Comparison of ENCODE assay signal across 27 mouse cellular contexts in genomic region chr19:21425391-21425790, GRCm38 (mm10). TPM values are rescaled to one million over a fixed set of nuclear protein-coding genes. Genes with fewer than 3 reads are reported as not detected.
DNase-seq lines count a peak whose midpoint lies in the region; ATAC-seq and TF ChIP-seq lines count a peak whose summit lies in the region.
"Had no signal": no experiment of that assay in that cellular context is flagged by ENCODE, and none has a peak within 500 bp of the region (broad histone marks: within the 10 kb centered on the region; RNA-seq: fewer than 3 reads in every experiment).

No protein-coding gene starts in this region.

- no peaks in the 10 kb centered on the region for H3K36me3 ChIP-seq in forebrain, postnatal 0 days (ENCODE audit: insufficient read depth)
- no peaks in the 10 kb centered on the region for H3K36me3 ChIP-seq in forebrain, embryonic 14.5 days (ENCODE audit: control insufficient read depth, insufficient read depth, low read length)
- peaks cover 0 to 30% of the 10 kb centered on the region in 2 experiments; a peak in 2 of 4 replicates for H3K36me3 ChIP-seq in MEL (ENCODE audit: control insufficient read depth in 1 of 2, insufficient read depth in 2 of 2, low read length in 2 of 2)
- H3K36me3 ChIP-seq: embryonic facial prominence, embryonic 12.5 days; embryonic facial prominence, embryonic 15.5 days; forebrain, embryonic 15.5 days; heart, embryonic 12.5 days; heart, embryonic 15.5 days; hindbrain, embryonic 10.5 days had no signal

- peak; percentile 20; the same call in 1 of the 2 replicates for ATAC-seq in forebrain, postnatal 0 days
- ATAC-seq in forebrain, embryonic 14.5 days = no peak
- ATAC-seq: forebrain, embryonic 15.5 days; hindbrain, postnatal 0 days; inflammation-experienced regulatory T-cells, adult 6 months; Patski had no signal

- no peak for TF ChIP-seq EP300 in MEL (IDR thresholded peaks at IDR 0.05; ENCODE audit: low read depth in 1 of 2, low read length in 2 of 2)

- no peaks in the 10 kb centered on the region for H3K9me3 ChIP-seq in forebrain, postnatal 0 days (ENCODE audit: low read length)
- no peaks in the 10 kb centered on the region for H3K9me3 ChIP-seq in forebrain, embryonic 14.5 days (replicated peaks; ENCODE audit: control insufficient read depth, low read length)
- no peaks in the 10 kb centered on the region for H3K9me3 ChIP-seq in MEL (replicated peaks; ENCODE audit: insufficient read depth, low read length)
- H3K9me3 ChIP-seq: embryonic facial prominence, embryonic 12.5 days; embryonic facial prominence, embryonic 15.5 days; forebrain, embryonic 15.5 days; heart, embryonic 12.5 days; heart, embryonic 15.5 days; hindbrain, embryonic 10.5 days had no signal

- no peak for TF ChIP-seq CTCF in forebrain, postnatal 0 days (IDR thresholded peaks at IDR 0.05; ENCODE audit: low read depth)
- TF ChIP-seq CTCF in MEL (IDR thresholded peaks at IDR 0.05 in 2 of 3, conservative IDR thresholded peaks at IDR 0.05 in 1 of 3; ENCODE audit: control insufficient read depth in 1 of 3, insufficient read depth in 1 of 3, low read depth in 2 of 3, low read length in 3 of 3, poor library complexity in 1 of 3, severe bottlenecking in 1 of 3) = no peak

- H3K27ac ChIP-seq in forebrain, postnatal 0 days (ENCODE audit: low read depth, low read length) = no peak overlapping the region
- no peak overlapping the region for H3K27ac ChIP-seq in forebrain, embryonic 14.5 days (ENCODE audit: low read depth, low read length)
- no peak overlapping the region for H3K27ac ChIP-seq in MEL (ENCODE audit: control insufficient read depth, low read depth, low read length)
- H3K27ac ChIP-seq: embryonic facial prominence, embryonic 12.5 days; embryonic facial prominence, embryonic 15.5 days; forebrain, embryonic 15.5 days; heart, embryonic 15.5 days; hindbrain, embryonic 10.5 days; hindbrain, embryonic 14.5 days; hindbrain, postnatal 0 days had no signal

- H3K4me1 ChIP-seq in forebrain, postnatal 0 days (ENCODE audit: insufficient read depth) = no peaks in the 10 kb centered on the region
- H3K4me1 ChIP-seq in forebrain, embryonic 14.5 days (ENCODE audit: control insufficient read depth, insufficient read depth, low read length) = no peaks in the 10 kb centered on the region
- H3K4me1 ChIP-seq in MEL (ENCODE audit: control insufficient read depth in 1 of 2, insufficient read depth in 2 of 2, low read length in 2 of 2) = peaks cover 17 to 28% of the 10 kb centered on the region in 2 experiments
- H3K4me1 ChIP-seq: embryonic facial prominence, embryonic 12.5 days; embryonic facial prominence, embryonic 15.5 days; forebrain, embryonic 15.5 days; heart, embryonic 12.5 days; heart, embryonic 15.5 days had no signal

- H3K9ac ChIP-seq in forebrain, postnatal 0 days = no peak overlapping the region
- H3K9ac ChIP-seq in forebrain, embryonic 14.5 days (ENCODE audit: low read length) = no peak overlapping the region
- H3K9ac ChIP-seq in MEL (ENCODE audit: control insufficient read depth, low read depth, low read length, poor library complexity, severe bottlenecking) = no peak overlapping the region
- H3K9ac ChIP-seq: embryonic facial prominence, embryonic 12.5 days; embryonic facial prominence, embryonic 15.5 days; forebrain, embryonic 15.5 days; heart, embryonic 12.5 days; heart, embryonic 15.5 days; hindbrain, embryonic 14.5 days had no signal

- no peak overlapping the region for H3K4me3 ChIP-seq in forebrain, postnatal 0 days (ENCODE audit: low read depth, low read length)
- no peak overlapping the region for H3K4me3 ChIP-seq in forebrain, embryonic 14.5 days (ENCODE audit: low read depth, low read length)
- no peak overlapping the region for H3K4me3 ChIP-seq in MEL (ENCODE audit: control insufficient read depth in 1 of 2, insufficient read depth in 1 of 2, low read depth in 2 of 2, low read length in 2 of 2)
- H3K4me3 ChIP-seq: embryonic facial prominence, embryonic 12.5 days; embryonic facial prominence, embryonic 15.5 days; forebrain, embryonic 15.5 days; heart, embryonic 12.5 days; heart, embryonic 15.5 days; hindbrain, embryonic 10.5 days had no signal

- WGBS in forebrain, postnatal 0 days = 76% methylated on average over 4 of the region's 4 CpGs
- 96% methylated on average over 4 of the region's 4 CpGs for WGBS in forebrain, embryonic 14.5 days

- H3K4me2 ChIP-seq in forebrain, postnatal 0 days (ENCODE audit: low read depth) = no peak overlapping the region
- H3K4me2 ChIP-seq in forebrain, embryonic 14.5 days (ENCODE audit: low read length) = no peak overlapping the region
- H3K4me2 ChIP-seq: embryonic facial prominence, embryonic 12.5 days; embryonic facial prominence, embryonic 15.5 days; forebrain, embryonic 15.5 days; heart, embryonic 12.5 days; heart, embryonic 15.5 days; hindbrain, embryonic 14.5 days had no signal

- no peak for TF ChIP-seq POLR2A in MEL (IDR thresholded peaks at IDR 0.05; ENCODE audit: control insufficient read depth in 1 of 2, insufficient read depth in 1 of 2, low read depth in 1 of 2, low read length in 2 of 2, poor library complexity in 1 of 2)

- intact Hi-C loops in left cerebral cortex, postnatal 14 days (cut with DNase I) = loop anchor here (5.0 kb wide), 1 partner anchor 102 kb away; no protein-coding TSS in a partner anchor

- TF ChIP-seq RAD21 in MEL (IDR thresholded peaks at IDR 0.05; ENCODE audit: low read depth, low read length) = no peak

- no peak for DNase-seq in forebrain, postnatal 0 days
- no peak for DNase-seq in forebrain, embryonic 14.5 days (ENCODE audit: low spot score)
- DNase-seq in left cerebral cortex, postnatal 14 days (ENCODE audit: low spot score in 2 of 2) = peak; percentile 33 to 48
- no peak for DNase-seq in left cerebral cortex, adult 18-20 months (ENCODE audit: low spot score in 2 of 2)
- no peak for DNase-seq in MEL (ENCODE audit: low read depth, low spot score)
- DNase-seq in kidney, postnatal 25 days = no peak
- DNase-seq: adrenal gland, postnatal 10 days; adrenal gland, postnatal 36 days; cerebellum, adult 11 months; cerebellum, adult 2 months; cerebellum, adult 9-11 months; cerebellum, postnatal 25 days; gastrocnemius, postnatal 25 days; heart, adult 18-20 months; heart, postnatal 10 days; heart, postnatal 36 days had no signal

- no peaks in the 10 kb centered on the region for H3K79me2 ChIP-seq in MEL (ENCODE audit: control insufficient read depth, insufficient read depth, low read length, poor library complexity)

- no peaks in the 10 kb centered on the region for H3K27me3 ChIP-seq in forebrain, postnatal 0 days (ENCODE audit: insufficient read depth, low read length)
- no peaks in the 10 kb centered on the region for H3K27me3 ChIP-seq in forebrain, embryonic 14.5 days (replicated peaks; ENCODE audit: control insufficient read depth, insufficient read depth, low read length)
- H3K27me3 ChIP-seq in MEL (ENCODE audit: control insufficient read depth in 1 of 2, insufficient read depth in 2 of 2, low read length in 2 of 2) = no peaks in the 10 kb centered on the region
- H3K27me3 ChIP-seq: embryonic facial prominence, embryonic 12.5 days; embryonic facial prominence, embryonic 15.5 days; forebrain, embryonic 15.5 days; heart, embryonic 12.5 days; heart, embryonic 15.5 days had no signal

TF ChIP-seq in MEL, 35 proteins besides CTCF, POLR2A, EP300 and RAD21:
- TF ChIP-seq ETS1 (IDR thresholded peaks at IDR 0.05; ENCODE audit: low read depth, low read length) = no peak
- peak; percentile 44 for TF ChIP-seq ZNF384 (IDR thresholded peaks at IDR 0.05; ENCODE audit: low read depth, low read length)

RNA-seq across cellular contexts. Expression of gene Gda, which starts 47.9 kb away (rescaled TPM):
- total RNA-seq in forebrain, postnatal 0 days (2014; rRNA removed) = 49.6 and 50.6 TPM in 2 replicates
- polyA plus RNA-seq in forebrain, postnatal 0 days (2015; fragmentation: Nextera tagmentation; extraction: Ambion mirVana) = 3.3 and 9.7 TPM in 2 replicates
- 0.79 and 1.5 TPM in 2 replicates for polyA plus RNA-seq in forebrain, embryonic 14.5 days (2014; fragmentation: Nextera tagmentation; extraction: Ambion mirVana)
- total RNA-seq in left cerebral cortex, postnatal 14 days (2021) = 100 to 1,000 TPM; 246 to 253 TPM
- total RNA-seq in left cerebral cortex, adult 18-20 months (2021) = 100 to 1,000 TPM; 151 to 171 TPM
- total RNA-seq in MEL (2012; rRNA removed) = 2.6 and 2.9 TPM in 2 replicates
- polyA plus RNA-seq in MEL (2012; ENCODE audit: insufficient read depth in 1 of 2, insufficient read length in 2 of 2, low read depth in 1 of 2, low replicate concordance in 2 of 2, missing spikeins in 1 of 2) = under 1 TPM in 1 of 2 experiments, not detected in 1; 0.38 TPM
- polyA plus RNA-seq: forebrain, embryonic 11.5 days; hindbrain, embryonic 10.5 days had no signal

Comparison
In these comparisons a context has a peak if more than half of its experiments do, and no peak if none do; other contexts are left out.
1. DNase-seq: peak in left cerebral cortex, postnatal 14 days (2 of 2); none in forebrain, postnatal 0 days (single experiment), forebrain, embryonic 14.5 days (single experiment), left cerebral cortex, adult 18-20 months (0 of 2), MEL (single experiment) and kidney, postnatal 25 days (0 of 2).
2. RNA of gene Gda, which starts 47.9 kb away (total RNA-seq): 246 to 253 TPM in left cerebral cortex, postnatal 14 days, 151 to 171 TPM in left cerebral cortex, adult 18-20 months and 49.6 to 50.6 TPM in forebrain, postnatal 0 days; 2.6 to 2.9 TPM in MEL; every median in the first group is over 10 times any median in the second.